Mouse (Mus musculus) retina, postnatal 1 day (tissue): ENCODE results near the gene Zc3h13.

Source experiments
- DNase-seq: peaks from one replicate; pipeline ENCODE4 v3.0.0-alpha.2; 2012

Zc3h13 gene

DNA sequence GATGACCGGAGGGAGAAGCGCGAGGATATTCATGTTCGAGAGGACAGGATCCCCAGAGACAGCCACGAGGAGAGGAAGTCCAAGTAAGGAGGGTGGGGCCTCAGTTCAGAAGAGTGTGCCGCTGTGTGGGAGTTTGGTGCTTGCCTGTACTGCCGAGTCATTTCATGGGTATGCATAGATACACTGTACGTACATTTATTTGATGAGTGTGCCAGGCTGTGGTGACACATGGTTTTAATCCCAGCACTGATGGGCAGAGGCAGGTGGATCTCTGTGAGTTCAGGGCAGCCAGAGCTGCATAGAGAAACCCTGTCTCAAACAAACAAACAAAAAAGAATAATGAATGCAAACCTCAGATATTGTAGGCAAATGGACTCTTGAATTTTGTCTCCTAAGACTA lies 43.9 kb downstream of the Zc3h13 start:
- DNase-seq: no peak

- peak; percentile 46 for DNase-seq
Observed at GRCm38 (mm10) chr14:75330621-75331020, 46.4 kb downstream of the Zc3h13 start.

DNA sequence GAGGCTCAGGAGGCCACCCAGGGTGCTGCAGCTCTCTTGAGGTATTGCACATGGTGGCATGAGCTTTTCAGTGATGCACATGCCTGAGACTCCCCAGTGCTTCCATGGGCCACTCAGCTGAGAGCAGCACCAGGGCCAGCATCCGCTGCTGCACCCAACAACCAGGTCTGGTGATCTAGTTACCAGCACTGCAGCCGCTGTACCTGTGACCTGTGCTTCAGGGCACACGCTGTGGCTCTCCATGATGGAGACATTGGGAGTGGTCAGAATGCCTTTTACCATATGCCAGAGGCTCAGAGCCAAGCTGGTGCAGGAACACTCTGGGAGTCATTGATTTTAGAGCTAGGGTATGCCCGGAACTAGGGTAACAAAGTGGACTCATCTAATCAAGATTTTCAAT lies 50.1 kb downstream of the Zc3h13 start:
- DNase-seq: no peak

DNA sequence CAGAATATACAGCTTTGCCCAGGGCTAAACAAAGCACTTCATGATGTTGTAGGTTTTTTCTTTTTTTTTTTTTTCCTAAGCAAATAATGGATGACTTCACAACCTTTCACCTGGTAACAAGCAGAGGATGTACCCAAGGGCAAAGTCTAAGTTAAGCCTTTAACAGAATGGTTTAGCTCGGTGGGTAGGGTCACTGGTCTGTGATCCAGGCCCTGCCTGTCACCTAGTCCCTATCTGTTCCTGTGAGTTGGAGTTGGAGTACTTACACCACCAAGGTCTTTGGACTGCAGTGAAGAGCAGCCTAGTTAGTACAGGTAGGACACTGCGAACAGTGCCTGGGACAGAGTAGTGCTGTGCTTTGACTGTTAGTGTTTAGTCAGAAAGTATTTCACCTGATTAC lies 53.7 kb downstream of the Zc3h13 start:
- DNase-seq: no peak

GRCm38 (mm10) chr14:75346041-75346440 lies 61.9 kb downstream of the Zc3h13 start:
- DNase-seq: no peak

GRCm38 (mm10) chr14:75351626-75352025 lies 67.5 kb downstream of the Zc3h13 start:
- no peak for DNase-seq

DNA sequence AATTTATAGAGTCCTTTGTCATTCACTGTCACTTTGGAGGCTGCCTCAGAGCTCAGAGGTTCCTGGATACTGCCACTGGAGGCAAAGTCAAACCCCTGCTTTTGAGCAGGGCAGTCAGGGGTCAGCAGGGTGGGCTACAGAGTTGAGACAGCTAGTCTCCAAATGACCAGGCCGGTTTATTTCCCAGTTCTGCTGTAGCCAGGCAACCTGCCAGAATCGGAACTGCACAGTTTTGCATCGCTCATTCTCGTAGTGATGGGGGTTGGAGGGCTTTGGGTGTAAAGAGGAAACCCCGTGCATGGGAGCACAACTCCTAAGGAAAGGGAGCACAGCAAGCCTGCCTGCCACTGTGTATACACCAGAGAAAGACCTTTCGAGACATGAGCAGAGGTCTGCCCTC lies 79.1 kb downstream of the Zc3h13 start:
- no peak for DNase-seq

GRCm38 (mm10) chr14:75365301-75366035 lies 81.3 kb downstream of the Zc3h13 start:
- no peak for DNase-seq

DNA sequence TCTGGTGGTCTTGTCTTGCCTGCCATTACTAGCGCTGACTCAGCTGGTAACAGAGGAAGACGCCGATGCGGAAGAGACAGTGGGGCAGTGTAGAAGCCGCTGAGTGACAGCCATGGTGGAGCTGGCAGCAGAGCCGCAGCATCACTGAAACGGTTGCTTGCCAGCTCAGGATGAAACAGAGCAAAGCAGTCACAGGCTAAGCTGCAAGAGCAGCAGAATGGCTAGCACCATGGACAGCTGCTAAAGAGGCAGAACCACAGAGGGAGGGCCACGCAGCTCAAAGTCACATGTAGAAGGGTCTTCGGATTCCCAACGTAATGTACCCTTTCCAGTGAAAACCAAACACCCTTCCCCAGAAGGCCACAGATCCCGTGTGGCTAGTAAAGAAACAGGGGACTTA lies 82.6 kb downstream of the Zc3h13 start:
- DNase-seq: peak; percentile 45

- DNase-seq: no peak
Observed at GRCm38 (mm10) chr14:75367503-75367902, 83.3 kb downstream of the Zc3h13 start.

GRCm38 (mm10) chr14:75369880-75370279 lies 85.7 kb downstream of the Zc3h13 start:
- DNase-seq: no peak

DNA sequence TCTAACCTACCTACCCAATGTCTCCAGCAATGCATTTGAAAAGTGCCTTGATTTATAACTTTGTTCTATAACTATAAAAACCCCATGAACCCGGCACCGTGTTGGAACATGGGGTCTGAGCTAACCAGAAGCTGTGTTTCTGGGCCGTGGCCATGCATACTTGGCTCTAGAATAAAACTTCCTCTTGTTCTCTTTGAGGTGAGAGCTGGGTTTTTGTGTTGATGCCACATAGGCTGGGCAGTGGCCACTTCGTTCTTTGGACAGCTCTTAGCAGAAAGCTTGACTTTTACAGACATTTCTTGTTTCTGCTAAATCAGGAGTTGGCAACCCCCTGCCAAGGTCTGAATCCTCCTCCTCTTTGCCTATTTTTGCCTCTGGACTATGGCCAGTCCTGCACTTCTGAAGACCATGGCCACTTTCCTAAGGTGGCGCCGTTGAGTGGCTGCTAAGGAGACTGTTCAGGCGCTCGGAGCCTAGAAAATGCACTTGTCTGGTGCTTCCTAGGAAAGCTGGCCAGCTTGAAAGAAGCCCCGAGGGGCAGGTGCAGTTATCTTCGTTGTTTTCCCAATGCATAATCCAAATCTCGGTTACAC lies 90.9 kb downstream of the Zc3h13 start:
- DNase-seq: no peak

DNA sequence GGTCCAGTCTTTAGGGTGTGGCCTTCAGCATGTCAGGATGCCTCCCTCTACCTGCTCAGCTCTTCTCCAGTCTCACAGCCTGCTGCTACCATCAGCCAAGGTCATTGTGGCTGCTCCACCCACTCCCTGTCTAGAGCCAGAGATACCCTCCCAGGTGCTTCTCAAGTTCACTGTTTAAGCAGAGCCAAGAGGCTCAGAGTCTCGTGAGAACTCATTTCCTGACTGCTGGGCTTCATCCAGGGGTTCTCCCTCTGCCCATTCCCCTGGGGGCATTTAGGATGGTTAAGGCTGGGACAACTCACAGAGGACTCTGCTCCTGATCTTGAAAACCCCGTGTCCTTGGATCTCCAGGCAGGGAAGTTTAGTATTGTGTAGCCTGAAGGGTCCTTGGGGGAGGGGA lies 92.1 kb downstream of the Zc3h13 start:
- DNase-seq: no peak

GRCm38 (mm10) chr14:75377612-75378011 lies 93.4 kb downstream of the Zc3h13 start:
- no peak for DNase-seq
